Mouse (Mus musculus) cortical plate, adult 2 months (tissue): ENCODE measurements around the gene Tnni2.

Experiments
- CTCF ChIP-seq: fragments of 200-500 bp; IDR thresholded peaks from 2 replicates; pipeline ENCODE4 v1.5.1; 2011; ENCODE audit warnings: mild to moderate bottlenecking, control low read depth, low read length; ENCODE audit not compliant: insufficient read depth; ENCODE audit errors: extremely low read depth
- POLR2A ChIP-seq: fragments of 200-500 bp; IDR thresholded peaks from 2 replicates; pipeline ENCODE4 v1.6.1; 2011; ENCODE audit warnings: mild to moderate bottlenecking, low read length, control low read depth; ENCODE audit not compliant: insufficient read depth; ENCODE audit errors: extremely low read depth

- TF ChIP-seq POLR2A = no peak
- TF ChIP-seq CTCF = no peak
These were observed 13.1 kb downstream of the Tnni2 start for GRCm38 (mm10) chr7:142454706-142455105.
